Mouse (Mus musculus) fat pad, adult 2 months (tissue): Measurements from ENCODE around the gene Pex19.

Source experiments
- DNase-seq: peaks from one replicate; pipeline ENCODE4 v3.0.0-alpha.2; 2011; ENCODE audit warnings: low read depth, low spot score; ENCODE audit errors: extremely low read depth

Gene Pex19

GRCm38 (mm10) chr1:172126376-172127347 lies at the start of gene Pex19:
Pex19 (plus strand) TSS chr1:172126755.
- no peak for DNase-seq

DNA sequence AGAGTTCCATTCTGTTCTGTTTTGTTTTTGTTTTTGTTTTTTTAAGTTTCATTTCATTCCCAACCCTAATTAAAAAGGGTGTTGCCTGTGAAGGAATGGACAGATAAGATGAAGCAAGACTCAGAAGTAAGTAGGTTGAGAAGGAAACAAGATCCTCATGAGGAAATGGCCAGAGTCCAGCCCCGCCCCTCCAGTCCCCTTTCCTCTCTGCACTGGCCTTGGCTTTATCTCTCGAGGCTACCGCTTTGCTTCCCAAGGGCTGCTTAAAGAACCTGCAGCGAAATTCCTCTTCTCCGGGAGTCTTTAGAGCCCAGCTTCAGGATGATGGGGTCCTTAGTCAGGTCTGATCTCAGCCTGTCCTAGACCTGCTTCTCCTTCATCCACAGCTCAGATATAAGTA lies 48.6 kb upstream of the Pex19 start:
- no peak for DNase-seq

DNA sequence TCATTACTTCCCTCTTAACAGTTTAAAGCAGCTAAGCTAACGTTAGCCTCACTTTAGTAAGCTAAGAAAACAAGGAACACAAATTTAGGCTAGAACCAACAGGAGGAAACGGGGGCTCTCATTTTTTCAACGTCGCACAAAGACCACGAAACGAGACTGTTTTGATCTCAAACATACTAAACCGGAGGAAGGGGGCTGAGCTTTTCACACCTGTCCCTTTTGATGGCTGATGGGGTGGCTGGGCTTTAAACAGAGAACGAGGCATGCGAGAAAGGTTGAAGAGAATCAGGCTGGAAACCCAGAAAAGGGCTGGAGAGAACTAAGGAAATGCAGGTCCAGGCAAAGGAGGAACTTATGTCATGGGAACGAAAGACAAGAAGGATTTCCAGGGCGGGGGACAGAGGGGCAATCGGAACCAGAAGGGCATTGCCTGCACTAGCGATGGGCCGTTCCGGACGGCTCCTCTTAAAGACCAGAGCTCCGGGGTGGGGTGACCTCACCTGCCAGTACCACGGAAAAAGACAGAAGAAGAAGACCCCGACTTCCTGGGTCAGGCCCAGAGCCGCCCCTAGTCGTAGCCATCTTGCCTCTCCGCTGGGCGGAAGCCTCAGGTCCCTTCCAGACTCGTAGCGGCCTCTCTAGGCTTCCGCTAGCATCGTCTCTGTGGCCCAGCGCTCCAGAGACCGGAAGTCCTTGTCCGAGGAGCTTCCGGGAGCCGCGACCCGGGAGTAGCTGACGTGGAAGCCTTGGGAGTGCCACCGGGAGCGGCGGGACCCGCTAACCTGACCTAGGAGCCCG lies 44.3 kb upstream of the Pex19 start, which contains the start of the genes Copa and Ncstn:
TSS of gene Copa (plus strand) at position 429 of the 798 bp plus-strand sequence.
TSS of gene Ncstn (minus strand) at position 695 of the 798 bp plus-strand sequence.
- peak; percentile 64 for DNase-seq

- no peak for DNase-seq
Observed at GRCm38 (mm10) chr1:172082899-172083445, 43.6 kb upstream of the Pex19 start.

- no peak for DNase-seq
Observed at GRCm38 (mm10) chr1:172093522-172093921, 33.0 kb upstream of the Pex19 start.

DNA sequence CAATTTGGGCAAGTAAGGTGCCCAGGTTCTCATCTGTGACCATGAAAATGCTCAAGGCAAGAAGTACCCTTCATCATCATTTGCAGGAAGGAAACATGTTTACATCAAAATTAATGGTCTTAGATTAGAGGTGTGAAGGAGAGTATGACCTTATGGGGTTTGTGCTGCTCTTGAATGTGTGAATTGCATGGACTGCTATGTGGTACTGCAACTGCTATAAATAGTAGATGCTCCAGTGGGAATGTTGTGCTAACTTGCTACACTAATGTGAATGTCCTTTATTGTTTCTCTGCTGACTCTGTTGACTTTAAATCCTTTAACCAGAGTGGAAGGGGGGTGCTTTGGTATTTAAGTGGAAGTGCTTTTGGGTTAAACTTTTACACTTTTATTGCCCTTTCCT lies 32.3 kb upstream of the Pex19 start:
- no peak for DNase-seq

DNA sequence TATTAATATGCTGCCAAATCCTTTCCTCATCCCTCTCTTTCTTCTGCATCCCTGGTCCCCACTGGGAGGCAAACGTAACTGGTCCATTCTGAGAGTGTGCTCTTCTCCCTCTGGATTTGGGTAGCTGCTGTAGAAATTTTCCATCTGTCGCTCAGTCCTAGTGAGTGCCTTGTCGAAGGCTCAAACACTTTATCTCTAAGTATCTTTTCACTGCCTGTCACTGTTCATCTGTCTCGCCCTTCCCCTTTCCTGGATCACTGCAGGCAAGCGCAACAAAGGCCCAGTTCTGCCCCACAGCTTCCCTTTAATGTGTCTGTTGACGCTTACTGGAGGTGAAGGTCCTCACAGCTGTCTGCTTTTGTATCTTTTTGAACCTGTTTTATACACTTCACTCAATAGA lies 31.4 kb upstream of the Pex19 start:
- DNase-seq = no peak

GRCm38 (mm10) chr1:172099325-172100033 lies 27.1 kb upstream of the Pex19 start:
- no peak for DNase-seq

DNA sequence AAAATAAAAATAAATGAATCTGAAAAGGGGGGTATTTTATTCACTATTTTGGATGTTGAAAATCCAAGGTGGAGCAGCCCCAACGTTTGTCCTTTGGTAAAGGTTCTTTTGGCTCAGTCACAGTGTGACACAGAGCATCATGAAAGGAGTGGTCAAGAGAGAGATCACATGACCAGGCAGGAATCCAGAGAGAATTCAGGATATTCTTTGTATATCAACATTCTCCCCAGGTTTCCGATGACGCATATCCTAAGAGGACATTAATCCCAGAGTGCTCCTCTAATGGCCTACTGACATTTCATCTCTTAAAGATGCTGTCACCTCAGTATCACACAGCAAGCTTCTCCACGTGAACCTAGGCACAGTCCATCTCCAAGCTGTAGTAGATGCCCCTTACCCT lies 22.9 kb upstream of the Pex19 start:
- DNase-seq = no peak

- DNase-seq = no peak
Observed at GRCm38 (mm10) chr1:172105101-172105500, 21.5 kb upstream of the Pex19 start.

GRCm38 (mm10) chr1:172107777-172108477 lies 18.6 kb upstream of the Pex19 start:
- DNase-seq = no peak

GRCm38 (mm10) chr1:172116948-172117347 lies 9.6 kb upstream of the Pex19 start:
- DNase-seq = no peak

GRCm38 (mm10) chr1:172119100-172119499 lies 7.5 kb upstream of the Pex19 start:
- DNase-seq = no peak

- no peak for DNase-seq
Observed at GRCm38 (mm10) chr1:172119720-172120119, 6.8 kb upstream of the Pex19 start.

DNA sequence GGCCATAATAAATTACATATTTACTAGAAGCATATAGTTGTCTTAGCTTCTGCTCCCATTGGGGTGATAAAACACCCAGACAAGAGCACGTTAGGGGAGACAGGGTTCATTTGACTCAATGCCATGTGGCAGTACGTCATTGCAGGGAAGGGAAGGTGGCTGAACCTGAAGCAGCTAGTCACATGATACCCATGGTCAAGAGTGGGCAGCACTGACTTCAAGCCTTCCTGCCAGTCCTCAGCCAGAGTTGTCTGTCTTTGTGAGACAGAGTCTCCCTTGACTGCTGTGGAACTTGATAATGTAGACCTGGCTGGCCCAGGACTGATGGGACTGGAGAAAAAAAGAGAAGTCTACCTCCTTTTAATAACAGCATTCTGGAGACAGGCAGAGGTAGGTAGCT lies 3.9 kb upstream of the Pex19 start:
- DNase-seq = no peak

DNA sequence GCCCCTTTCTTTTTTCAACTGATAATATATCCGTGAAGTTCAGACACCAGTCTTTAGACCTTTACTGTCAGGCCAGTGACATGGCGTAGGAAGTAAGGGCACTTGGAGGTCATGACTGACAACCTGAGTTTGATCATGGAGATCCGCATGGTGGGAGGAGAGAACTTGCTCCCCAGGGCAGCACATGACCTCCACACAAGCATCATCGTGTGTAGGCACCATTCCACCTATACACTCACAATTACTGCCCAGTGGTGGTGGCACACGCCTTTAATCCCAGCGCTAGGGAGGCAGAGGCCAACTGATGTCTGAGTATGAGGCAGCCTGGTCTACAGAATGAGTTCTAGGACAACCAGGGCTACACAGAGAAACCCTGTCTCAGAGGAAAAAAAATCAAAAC lies 2.0 kb upstream of the Pex19 start:
- DNase-seq = no peak

DNA sequence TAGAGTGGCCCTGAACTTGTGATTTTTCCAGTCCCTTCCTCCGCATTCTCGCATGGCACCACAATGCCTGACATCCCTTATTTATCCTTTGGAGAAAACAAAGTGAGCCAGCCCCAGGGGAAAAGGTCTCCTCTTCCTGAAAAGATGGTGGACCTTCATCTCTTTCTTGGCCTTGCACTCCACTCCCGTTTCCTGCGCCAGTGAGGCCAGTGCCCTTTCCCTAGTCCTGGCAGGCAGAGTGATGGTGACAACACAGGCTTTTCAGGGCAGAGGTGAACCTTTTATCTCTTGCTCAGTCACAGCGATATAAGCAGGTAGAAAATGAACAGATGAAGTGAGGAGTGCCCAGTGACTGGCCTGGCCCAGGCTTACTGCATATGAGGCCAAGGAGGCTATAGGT lies 932 bp downstream of the Pex19 start:
- no peak for DNase-seq

- no peak for DNase-seq
Observed at GRCm38 (mm10) chr1:172128563-172128962, 2.0 kb downstream of the Pex19 start.

DNA sequence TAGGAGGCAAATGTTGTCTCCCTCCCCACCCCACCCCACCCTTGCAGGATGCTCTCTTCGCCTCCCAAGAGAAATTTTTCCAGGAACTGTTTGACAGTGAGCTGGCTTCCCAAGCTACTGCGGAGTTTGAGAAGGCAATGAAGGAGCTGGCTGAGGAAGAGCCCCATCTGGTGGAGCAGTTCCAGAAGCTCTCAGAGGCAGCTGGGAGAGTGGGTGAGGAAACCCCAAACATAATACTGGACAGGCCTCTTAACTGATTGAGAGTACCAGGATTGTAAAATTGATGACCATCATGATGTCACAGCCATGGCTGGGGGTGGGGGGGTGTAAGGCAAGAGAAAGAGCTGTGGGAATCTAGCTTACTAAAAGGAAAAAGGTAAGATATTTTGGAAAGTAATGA lies 2.6 kb downstream of the Pex19 start:
- no peak for DNase-seq

DNA sequence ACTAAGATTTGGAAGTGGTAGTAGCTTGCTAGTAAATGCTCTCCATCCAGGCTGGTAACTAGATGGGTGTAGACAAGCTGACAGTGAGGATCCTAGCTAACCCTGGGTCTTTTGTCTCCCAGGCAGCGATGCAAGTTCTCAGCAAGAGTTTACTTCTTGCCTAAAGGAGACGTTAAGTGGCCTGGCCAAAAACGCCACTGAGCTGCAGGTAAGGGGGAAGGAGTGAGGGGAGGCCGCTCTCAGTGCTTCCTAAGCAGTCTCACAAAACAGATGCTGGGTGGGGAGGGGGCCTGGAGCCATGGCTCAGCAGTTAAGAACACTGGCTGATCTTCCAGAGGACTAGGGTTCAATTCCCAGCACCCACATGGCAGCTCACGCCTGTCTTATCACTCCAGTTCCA lies 3.2 kb downstream of the Pex19 start:
- no peak for DNase-seq
